Mouse (Mus musculus) heart, adult 2 months (tissue): ENCODE measurements around the gene Tifab.

ENCODE experiments used
- CTCF ChIP-seq: fragments of 200-600 bp; IDR thresholded peaks from 2 replicates; pipeline ENCODE4 v1.8.1; 2022; ENCODE audit warnings: antibody characterized with exemption, mild to moderate bottlenecking, moderate library complexity
- POLR2A ChIP-seq: fragments of 200-500 bp; IDR thresholded peaks from 2 replicates; pipeline ENCODE4 v1.6.1; 2011; ENCODE audit warnings: mild to moderate bottlenecking, low read depth, low read length, control low read depth; ENCODE audit not compliant: insufficient read depth

GRCm38 (mm10) chr13:56168403-56168781 lies 10.3 kb downstream of the Tifab start:
- TF ChIP-seq CTCF (no peak), POLR2A (no peak)
